Mouse (Mus musculus): ENCODE measurements around the gene Pitpnm2. TPM values are rescaled to one million over a fixed set of nuclear protein-coding genes. Genes with fewer than 3 reads are reported as not detected.

Pitpnm2 gene
- total and polyA plus RNA-seq, 2 experiments, result 10.6 to 30.3 TPM

- Histone ChIP-seq H3K36me3 (ENCODE audit: control insufficient read depth, insufficient read depth, low read length) (no peaks in the 10 kb centered on the region), H3K27ac (replicated peaks; ENCODE audit: insufficient read depth, low read depth, low read length) (no peak overlapping the region)
Measured at GRCm38 (mm10) chr5:124186981-124187507, 62.5 kb downstream of the Pitpnm2 start.

GRCm38 (mm10) chr5:124186465-124186854, 63.1 kb downstream of the Pitpnm2 start:
- Histone ChIP-seq H3K27ac (replicated peaks; ENCODE audit: insufficient read depth, low read depth, low read length) (no peak overlapping the region), H3K4me3 (ENCODE audit: insufficient read depth, low read depth, low read length) (no peak overlapping the region), H3K9ac (ENCODE audit: low read depth, low read length) (no peak overlapping the region), H3K36me3 (ENCODE audit: control insufficient read depth, insufficient read depth, low read length) (no peaks in the 10 kb centered on the region), H3K27me3 (ENCODE audit: control insufficient read depth, insufficient read depth, low read length) (no peaks in the 10 kb centered on the region), H3K79me2 (ENCODE audit: control insufficient read depth, insufficient read depth, low read length) (peaks cover 42% of the 10 kb centered on the region), H3K4me1 (ENCODE audit: control insufficient read depth, insufficient read depth, low read length) (peaks cover 19% of the 10 kb centered on the region)
- WGBS, result 94% methylated on average over 10 of the region's 10 CpGs
- no peak for TF ChIP-seq POLR2A (IDR thresholded peaks at IDR 0.05; ENCODE audit: extremely low read depth, insufficient read depth, low read length)
- TF ChIP-seq CTCF (IDR thresholded peaks at IDR 0.05; ENCODE audit: low read depth, low read length), result no peak
- DNase-seq (ENCODE audit: extremely low read depth, low read depth, low spot score), result no peak

More at GRCm38 (mm10) chr5:124186981-124187507, 62.5 kb downstream of the Pitpnm2 start:
- no peak for DNase-seq (ENCODE audit: extremely low read depth, low read depth, low spot score)
- Histone ChIP-seq H3K4me1 (ENCODE audit: control insufficient read depth, insufficient read depth, low read length) (peaks cover 19% of the 10 kb centered on the region), H3K27me3 (ENCODE audit: control insufficient read depth, insufficient read depth, low read length) (no peaks in the 10 kb centered on the region), H3K9ac (ENCODE audit: low read depth, low read length) (no peak overlapping the region), H3K4me3 (ENCODE audit: insufficient read depth, low read depth, low read length) (no peak overlapping the region), H3K79me2 (ENCODE audit: control insufficient read depth, insufficient read depth, low read length) (peaks cover 42% of the 10 kb centered on the region)
- 69% methylated on average over 22 of the region's 22 CpGs for WGBS
- no peak for TF ChIP-seq POLR2A (IDR thresholded peaks at IDR 0.05; ENCODE audit: extremely low read depth, insufficient read depth, low read length)
- TF ChIP-seq CTCF (IDR thresholded peaks at IDR 0.05; ENCODE audit: low read depth, low read length), result no peak

GRCm38 (mm10) chr5:124185706-124186464, 63.7 kb downstream of the Pitpnm2 start:
- WGBS, result 93% methylated on average over 15 of the region's 15 CpGs
- Histone ChIP-seq H3K36me3 (ENCODE audit: control insufficient read depth, insufficient read depth, low read length) (no peaks in the 10 kb centered on the region), H3K27ac (replicated peaks; ENCODE audit: insufficient read depth, low read depth, low read length) (no peak overlapping the region), H3K4me1 (ENCODE audit: control insufficient read depth, insufficient read depth, low read length) (peaks cover 19% of the 10 kb centered on the region), H3K4me3 (ENCODE audit: insufficient read depth, low read depth, low read length) (no peak overlapping the region), H3K79me2 (ENCODE audit: control insufficient read depth, insufficient read depth, low read length) (peaks cover 42% of the 10 kb centered on the region), H3K27me3 (ENCODE audit: control insufficient read depth, insufficient read depth, low read length) (no peaks in the 10 kb centered on the region), H3K9ac (ENCODE audit: low read depth, low read length) (no peak overlapping the region)
- TF ChIP-seq POLR2A (IDR thresholded peaks at IDR 0.05; ENCODE audit: extremely low read depth, insufficient read depth, low read length) (no peak), CTCF (IDR thresholded peaks at IDR 0.05; ENCODE audit: low read depth, low read length) (no peak)
- DNase-seq (ENCODE audit: extremely low read depth, low read depth, low spot score), result no peak

GRCm38 (mm10) chr5:124184898-124185701, 64.5 kb downstream of the Pitpnm2 start:
- DNase-seq (ENCODE audit: extremely low read depth, low read depth, low spot score), result no peak
- no peak overlapping the region for H3K9ac ChIP-seq (ENCODE audit: low read depth, low read length)
- WGBS, result 90% methylated on average over 15 of the region's 15 CpGs
- no peaks in the 10 kb centered on the region for H3K36me3 ChIP-seq (ENCODE audit: control insufficient read depth, insufficient read depth, low read length)
- H3K79me2 ChIP-seq (ENCODE audit: control insufficient read depth, insufficient read depth, low read length), result peaks cover 42% of the 10 kb centered on the region
- H3K27me3 ChIP-seq (ENCODE audit: control insufficient read depth, insufficient read depth, low read length), result no peaks in the 10 kb centered on the region
- no peak for TF ChIP-seq CTCF (IDR thresholded peaks at IDR 0.05; ENCODE audit: low read depth, low read length)
- TF ChIP-seq POLR2A (IDR thresholded peaks at IDR 0.05; ENCODE audit: extremely low read depth, insufficient read depth, low read length), result no peak
- no peak overlapping the region for H3K4me3 ChIP-seq (ENCODE audit: insufficient read depth, low read depth, low read length)
- H3K27ac ChIP-seq (replicated peaks; ENCODE audit: insufficient read depth, low read depth, low read length), result no peak overlapping the region
- H3K4me1 ChIP-seq (ENCODE audit: control insufficient read depth, insufficient read depth, low read length), result peaks cover 18% of the 10 kb centered on the region

GRCm38 (mm10) chr5:124184191-124184590, 65.4 kb downstream of the Pitpnm2 start:
- H3K27me3 ChIP-seq (ENCODE audit: control insufficient read depth, insufficient read depth, low read length), result no peaks in the 10 kb centered on the region
- no peak overlapping the region for H3K4me3 ChIP-seq (ENCODE audit: insufficient read depth, low read depth, low read length)
- no peak overlapping the region for H3K27ac ChIP-seq (replicated peaks; ENCODE audit: insufficient read depth, low read depth, low read length)
- TF ChIP-seq CTCF (IDR thresholded peaks at IDR 0.05; ENCODE audit: low read depth, low read length) (no peak), POLR2A (IDR thresholded peaks at IDR 0.05; ENCODE audit: extremely low read depth, insufficient read depth, low read length) (no peak)
- DNase-seq (ENCODE audit: extremely low read depth, low read depth, low spot score), result no peak
- H3K79me2 ChIP-seq (ENCODE audit: control insufficient read depth, insufficient read depth, low read length), result peaks cover 36% of the 10 kb centered on the region
- H3K9ac ChIP-seq (ENCODE audit: low read depth, low read length), result no peak overlapping the region
- no peaks in the 10 kb centered on the region for H3K36me3 ChIP-seq (ENCODE audit: control insufficient read depth, insufficient read depth, low read length)
- WGBS, result 81% methylated on average over 3 of the region's 3 CpGs
- H3K4me1 ChIP-seq (ENCODE audit: control insufficient read depth, insufficient read depth, low read length), result peaks cover 10% of the 10 kb centered on the region
